Mouse (Mus musculus): ENCODE measurements around the gene Acaca.
"Not testable (repeated sequence)": the region's sequence is repeated elsewhere in the genome, so short reads cannot be mapped to it uniquely, and the experiment has no call there.

Gene Acaca

DNA sequence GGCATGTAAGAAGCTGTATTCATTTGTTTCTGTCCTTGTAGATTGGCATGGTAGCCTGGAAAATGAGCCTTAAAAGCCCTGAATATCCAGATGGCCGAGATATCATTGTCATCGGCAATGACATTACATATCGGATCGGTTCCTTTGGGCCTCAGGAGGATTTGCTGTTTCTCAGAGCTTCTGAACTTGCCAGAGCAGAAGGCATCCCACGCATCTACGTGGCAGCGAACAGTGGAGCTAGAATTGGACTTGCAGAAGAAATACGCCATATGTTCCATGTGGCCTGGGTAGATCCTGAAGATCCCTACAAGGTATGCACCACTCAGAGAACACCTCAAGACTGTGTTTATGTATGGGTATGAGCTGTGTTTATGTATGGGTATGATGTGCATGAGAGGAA lies 208.8 kb downstream of the Acaca start:
- DNase-seq (ENCODE audit: low spot score in 2 of 2) = not testable (repeated sequence)

DNA sequence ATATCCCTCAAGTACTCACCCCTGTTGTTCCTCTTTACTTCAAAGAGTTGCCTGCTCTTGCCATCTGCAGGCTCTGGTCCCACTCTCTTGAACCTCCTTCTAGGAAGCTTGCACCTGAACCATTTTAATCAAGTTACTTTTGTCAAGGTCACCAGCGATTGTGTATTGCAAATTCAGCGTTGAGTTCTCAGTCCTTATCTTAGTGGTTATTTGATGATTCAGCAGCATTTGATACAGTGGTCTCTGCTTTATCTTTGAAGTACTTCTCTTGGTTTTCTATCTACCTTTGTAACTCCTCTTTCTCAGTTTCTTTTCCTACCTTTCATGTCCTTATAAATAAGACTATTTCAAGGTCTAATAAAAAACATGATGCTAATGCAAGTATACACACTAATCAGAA lies 211.2 kb downstream of the Acaca start:
- no peak for DNase-seq (ENCODE audit: low spot score in 2 of 2)

DNA sequence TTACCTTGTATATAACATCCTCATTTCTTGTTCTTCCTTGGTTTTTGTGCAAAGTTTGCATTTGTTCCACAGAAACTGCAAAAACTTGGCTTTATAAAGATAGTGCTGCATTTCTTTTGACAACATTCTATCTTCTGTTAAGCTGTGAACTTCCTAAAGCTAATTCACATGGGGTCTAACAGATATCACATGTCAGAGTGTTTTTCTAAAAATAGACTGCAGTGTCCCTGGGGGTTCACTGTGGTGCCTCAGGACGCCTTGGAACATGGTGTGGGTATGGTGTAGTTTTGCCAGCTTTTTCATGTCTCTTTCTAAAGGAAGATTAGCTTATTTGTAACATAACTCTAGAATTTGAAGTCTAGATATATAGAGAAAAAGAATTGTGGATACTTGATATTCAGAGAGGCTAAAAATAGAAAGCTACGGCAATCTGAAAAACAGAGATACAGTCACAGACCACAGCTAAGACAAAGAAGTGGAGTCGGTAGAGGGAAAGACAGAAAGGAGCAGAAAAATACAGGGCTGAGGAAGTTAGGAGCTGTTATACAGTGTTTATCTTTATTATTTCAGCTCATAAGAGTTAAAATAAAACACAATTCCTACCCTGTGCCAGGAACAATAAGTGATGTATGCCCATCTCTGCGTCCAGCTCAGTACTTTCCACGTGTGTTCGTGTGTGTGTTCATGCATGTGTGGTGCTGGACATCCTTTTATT lies 215.2 kb downstream of the Acaca start:
- DNase-seq (ENCODE audit: low spot score in 2 of 2) = no peak

DNA sequence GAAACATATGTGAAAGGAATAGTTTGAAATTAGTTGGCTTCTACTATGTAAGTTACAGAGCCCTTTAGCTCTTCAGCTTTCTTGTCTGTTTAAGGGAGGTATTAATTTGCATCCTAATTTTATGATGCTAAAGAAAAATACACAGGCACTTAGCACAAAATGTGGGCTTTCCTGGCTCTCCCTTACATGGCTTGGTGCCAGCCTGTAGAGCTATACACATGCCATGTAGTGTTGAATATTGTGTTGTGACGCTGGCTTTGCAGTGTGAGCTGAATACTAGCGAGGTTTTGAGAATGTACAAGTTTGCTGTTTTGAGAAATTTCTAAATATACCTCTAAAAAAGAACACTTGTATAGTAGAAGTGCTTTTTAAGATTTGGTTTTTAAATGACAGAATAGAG lies 218.3 kb downstream of the Acaca start:
- no peak for DNase-seq (ENCODE audit: low spot score in 2 of 2)

DNA sequence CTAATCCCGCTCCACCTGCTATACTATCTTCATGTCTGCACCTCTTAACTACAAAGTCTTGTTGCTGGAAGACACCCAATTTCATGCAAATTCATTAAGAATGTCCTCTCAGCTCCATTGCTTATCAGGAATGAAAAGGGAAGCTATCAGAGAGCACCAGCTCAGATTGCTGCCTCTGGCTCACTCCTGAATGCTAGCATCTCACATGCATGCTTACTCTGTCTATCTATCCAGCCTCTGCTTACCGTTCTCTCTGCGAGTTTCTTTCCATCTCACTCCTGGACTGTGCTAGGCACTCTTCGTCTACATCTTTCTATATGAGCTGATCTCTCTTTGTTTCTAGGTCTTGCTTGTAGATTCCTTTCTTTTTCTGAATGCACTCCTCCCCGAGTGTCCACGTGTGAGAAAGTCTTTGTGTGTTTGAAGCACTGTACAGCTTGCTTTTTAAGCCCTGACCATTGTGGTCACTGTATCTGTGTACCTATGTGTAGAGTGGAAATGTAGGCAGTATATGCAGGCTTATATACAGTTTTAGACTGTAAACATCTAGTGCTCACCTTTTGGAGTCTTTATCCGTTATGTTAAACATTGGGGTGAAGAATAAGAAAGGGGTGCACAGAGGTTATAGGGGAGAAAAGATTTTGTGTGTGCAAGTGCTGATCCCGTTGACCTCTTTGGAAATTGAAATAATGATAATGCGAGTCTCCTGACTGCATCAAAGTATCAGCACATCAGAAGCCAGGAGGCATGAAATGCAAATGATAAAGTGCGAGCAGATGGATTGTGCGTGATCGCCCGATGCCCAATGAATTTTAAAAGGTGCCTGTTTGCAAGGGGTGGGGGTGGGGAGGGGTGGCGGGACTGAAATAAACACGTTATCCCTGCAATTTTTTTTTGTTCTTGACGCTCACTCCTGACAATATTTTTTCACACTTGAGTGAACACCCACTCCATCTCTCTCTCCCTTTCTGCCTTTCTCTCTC lies 219.7 kb downstream of the Acaca start:
- DNase-seq (ENCODE audit: low spot score in 2 of 2) = no peak

DNA sequence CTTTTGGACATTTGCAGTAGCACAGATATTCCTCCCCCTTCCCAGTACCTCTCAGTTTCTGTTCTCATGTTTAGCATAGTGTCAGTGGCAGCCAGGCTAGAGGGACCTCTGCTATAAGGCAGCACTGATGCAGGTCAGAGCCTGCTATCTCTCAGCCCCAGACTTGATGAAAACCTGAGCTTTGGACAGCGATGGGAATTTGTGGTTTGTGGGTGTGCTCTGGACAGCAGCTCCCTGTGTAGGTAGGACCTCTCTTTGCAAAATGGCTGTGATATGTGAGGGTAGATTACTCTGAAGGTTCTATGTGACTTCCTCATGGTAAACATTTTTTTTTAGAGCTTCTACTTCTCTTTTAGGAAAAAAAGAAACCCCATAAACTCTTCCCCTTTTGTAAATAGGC lies 221.7 kb downstream of the Acaca start:
- no peak for DNase-seq (ENCODE audit: low spot score in 2 of 2)

DNA sequence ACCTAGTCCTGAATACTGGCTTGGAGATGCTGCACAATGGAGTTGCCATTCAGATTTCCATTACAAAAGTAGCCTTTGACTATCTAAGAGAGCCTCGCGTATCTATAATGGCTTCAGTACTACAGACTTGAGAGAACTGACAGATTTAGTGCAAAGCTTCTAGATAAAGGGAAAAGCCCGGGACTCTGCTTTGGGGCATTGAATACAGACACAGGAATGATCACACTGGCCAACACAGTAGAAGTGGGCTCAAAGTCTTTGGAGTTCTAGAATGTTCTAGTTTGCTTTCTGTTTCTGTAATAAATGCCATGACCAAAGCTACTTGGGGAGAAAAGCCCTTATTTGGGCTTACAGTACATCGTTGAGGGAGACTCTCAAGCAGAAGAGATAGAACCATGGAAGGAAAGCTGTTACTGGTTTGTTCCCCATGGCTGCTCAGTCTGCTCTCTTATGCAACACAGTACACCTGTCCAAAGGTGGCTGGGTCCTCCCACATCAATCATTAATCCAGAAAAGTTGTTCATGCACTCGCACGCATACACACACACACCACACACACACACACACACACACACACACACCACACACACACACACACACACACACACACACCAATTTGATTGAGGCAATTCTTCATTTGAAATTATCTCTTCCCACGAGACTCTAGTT lies 223.7 kb downstream of the Acaca start:
- no peak for DNase-seq (ENCODE audit: low spot score in 2 of 2)

DNA sequence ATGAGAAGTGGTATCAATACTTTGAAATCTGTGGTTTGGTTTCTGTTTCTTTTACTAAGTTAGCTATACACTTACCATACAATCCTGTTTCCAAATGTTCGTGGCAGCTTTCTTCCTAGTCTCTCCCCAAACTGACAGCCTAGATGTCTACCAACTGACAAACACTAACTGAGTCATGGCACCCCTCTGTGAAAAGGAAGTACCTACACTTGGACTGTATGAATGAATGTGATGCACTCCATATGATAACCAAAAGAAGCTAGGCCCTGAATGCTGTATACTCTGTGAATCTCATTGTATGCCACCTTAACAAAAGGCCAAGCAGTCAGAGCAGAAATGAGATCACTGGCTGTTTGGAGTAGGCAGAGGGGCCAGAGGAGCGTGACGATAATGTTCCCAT lies 227.8 kb downstream of the Acaca start:
- no peak for DNase-seq (ENCODE audit: low spot score in 2 of 2)

DNA sequence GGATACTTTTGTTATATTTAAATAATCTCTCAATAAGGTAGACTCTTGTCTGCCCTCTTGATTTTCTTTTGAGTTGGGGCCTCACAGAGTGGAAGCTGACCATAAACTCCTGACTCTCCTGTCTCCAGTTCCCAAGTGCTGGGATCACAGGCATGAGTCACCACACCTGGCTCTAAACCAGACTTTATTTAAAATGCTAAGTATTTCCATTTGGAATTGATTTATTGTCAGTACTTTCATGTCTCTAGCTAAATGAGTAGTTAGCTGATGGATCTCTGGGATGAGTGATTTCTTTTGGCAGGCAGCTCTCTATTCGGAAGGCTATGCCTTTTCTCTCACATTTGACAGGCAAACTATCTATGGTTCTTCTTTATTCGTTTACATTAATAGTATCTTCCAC lies 228.3 kb downstream of the Acaca start:
- no peak for DNase-seq (ENCODE audit: low spot score in 2 of 2)

DNA sequence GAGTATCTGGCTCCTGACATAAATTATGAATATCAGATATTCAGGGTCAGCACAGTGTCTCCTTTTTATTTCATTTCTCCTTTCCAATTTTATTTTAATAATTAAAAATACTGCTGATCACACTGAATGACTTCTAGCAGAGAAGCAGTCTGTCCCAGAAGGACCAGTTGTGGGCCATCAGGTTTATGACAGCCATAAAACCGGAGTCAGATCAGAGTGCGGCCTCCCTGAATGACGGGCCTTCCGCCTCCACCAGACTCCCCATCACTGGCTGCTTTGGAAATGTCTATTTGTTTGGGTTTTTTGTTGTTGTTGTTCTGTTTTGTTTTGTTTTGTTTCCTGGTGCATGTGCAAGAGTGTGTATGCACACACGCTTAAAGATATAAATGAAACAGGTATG lies 232.1 kb downstream of the Acaca start:
- DNase-seq (ENCODE audit: low spot score in 2 of 2) = no peak

DNA sequence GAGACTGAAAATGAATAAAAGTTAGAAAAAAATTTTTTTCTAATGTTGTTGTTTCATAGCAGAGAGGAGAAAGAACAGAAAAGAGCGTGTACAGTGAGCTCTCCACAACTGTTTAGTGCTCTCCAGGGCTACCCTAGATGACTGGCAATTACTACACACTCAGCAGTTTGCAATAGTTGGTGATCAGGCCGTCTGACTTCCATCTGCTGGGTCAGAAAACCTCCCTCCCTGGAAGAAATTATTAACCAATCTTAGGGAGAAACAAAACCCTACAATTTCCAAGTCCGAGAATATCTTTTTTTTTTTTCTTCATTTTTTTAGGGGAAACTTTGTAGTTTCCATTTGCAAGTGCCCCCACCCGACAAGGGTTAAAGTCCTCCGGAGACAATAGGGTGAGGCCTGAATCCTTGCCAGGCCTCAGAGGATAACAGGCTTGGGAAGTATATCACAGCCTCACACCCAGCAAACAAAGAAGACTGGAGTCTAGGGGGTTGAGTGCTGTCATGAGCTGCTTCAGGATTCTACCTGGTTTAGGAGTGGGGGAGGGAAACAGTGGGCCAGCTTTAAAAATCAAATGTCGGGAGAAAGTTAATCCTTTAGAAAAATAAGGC lies 233.3 kb downstream of the Acaca start:
- DNase-seq (ENCODE audit: low spot score in 2 of 2) = no peak

DNA sequence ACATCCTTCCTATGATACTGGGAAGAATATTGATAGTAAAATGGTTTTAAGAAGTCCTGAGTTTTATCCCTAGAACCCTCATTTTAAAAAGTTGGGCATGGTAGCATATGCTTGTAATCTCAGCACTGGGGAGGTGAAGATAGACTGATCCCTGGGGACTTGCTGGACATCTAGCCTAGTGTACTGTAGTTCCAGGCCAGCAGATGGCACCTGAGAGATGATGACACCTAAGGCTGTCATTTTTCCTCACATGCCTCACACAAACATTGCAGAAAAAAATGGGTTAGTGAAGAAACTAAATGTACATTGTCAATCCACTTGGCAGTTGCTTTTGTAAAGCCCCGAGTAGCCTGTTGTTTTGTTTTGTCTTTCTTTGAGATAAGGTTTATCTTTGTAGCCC lies 235.8 kb downstream of the Acaca start:
- no peak for DNase-seq (ENCODE audit: low spot score in 2 of 2)

DNA sequence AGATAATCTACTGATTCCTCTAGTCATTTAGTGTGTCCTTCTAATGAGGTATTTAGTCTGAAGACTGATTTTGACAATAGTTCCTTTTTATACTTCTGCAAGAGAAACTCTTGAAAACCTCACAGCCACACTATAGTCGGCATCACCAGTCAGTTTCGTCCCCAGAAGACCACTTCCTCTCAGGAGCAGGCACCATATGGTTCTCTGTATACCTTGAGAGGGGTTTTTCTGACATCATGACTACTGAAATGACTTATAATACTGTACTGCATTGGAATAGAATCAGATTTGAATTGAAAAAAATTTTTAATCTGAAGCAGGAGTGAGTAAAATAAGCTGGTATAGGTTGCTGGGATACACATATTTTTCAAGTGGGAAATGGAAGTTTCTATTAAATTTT lies 239.4 kb downstream of the Acaca start:
- DNase-seq (ENCODE audit: low spot score in 2 of 2) = no peak

DNA sequence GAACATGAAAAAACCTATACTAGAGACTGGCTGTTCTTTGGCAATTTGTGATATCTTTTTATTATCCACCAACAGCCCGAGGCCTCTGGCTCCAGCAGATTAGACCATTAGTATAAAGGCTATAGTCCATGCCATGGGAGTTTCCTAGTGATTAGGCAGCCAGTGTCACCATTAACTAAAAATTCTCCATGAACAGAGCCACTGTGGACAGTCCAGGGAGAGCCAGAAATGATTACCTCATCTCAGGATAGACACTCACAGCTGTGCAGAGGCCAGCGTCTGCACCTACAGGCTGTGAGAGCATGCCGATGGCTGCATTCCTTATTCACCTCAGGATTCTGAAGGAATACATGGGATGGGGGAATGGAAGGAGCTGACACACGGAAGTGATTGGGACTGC lies 243.7 kb downstream of the Acaca start:
- no peak for DNase-seq (ENCODE audit: low spot score in 2 of 2)

DNA sequence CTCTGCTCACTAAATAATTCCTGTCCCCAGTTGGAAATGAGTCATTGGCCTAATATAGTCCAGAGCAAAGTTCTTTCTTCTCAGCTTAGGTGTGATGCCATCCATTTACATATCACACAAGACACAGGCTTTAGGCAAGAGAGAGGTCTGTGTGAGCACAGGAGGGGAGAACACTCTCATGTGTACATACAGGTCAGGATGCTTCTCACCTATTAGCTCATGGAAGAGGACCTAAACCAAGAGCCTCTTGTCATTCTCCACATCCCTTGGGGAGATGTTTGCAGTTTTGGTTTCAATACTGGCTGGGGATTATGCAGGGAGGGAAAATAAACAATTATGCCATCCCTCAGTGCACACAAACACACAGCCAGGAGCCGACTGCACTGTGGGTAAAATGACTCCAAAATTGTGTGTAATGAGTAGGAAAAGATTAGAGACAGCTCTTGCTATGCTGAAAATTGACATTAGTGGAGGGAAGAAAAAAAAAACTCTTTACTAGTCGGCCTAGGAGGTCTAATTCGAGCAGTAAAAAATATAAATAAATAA lies 246.6 kb downstream of the Acaca start:
- DNase-seq (ENCODE audit: low spot score in 2 of 2) = no peak

DNA sequence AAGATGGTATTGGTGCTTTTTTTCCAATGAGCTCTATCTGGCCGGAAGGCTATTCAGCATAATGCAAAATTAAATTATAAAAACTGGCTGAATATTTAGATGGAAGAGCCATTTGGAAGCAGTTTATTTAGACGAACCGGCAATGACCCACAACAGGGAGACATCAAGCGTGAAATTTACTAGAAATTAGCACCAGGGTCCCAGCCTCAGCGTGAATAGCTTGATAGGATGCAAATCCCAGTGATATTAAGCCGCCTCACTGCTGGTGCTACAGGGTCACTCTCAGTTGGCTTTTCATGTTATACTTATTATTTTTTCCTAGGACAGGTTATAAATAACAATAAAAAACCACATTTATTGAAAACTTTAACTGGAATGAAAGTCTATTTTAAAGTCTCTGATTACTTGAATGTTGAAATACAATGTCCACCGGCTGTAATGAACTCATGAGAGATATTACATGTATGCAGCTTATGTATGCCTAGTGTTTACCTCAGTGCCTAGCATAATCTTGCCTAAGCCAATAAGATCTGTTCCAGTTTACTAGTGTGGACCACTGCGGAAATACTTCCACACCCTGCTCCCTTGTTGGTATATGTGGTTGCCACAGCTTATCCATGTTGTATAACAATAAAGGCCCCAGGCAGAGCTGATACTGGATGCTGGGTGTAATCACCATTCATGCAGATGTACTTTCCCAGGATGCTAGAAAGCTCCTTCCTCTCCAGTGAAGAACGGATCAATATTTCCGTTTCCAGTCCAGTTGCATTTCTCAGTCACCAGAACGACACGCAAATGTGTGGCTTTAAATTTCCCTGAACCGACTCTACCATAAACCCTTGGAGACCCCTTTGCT lies 247.3 kb downstream of the Acaca start:
- DNase-seq (ENCODE audit: low spot score in 2 of 2) = no peak

DNA sequence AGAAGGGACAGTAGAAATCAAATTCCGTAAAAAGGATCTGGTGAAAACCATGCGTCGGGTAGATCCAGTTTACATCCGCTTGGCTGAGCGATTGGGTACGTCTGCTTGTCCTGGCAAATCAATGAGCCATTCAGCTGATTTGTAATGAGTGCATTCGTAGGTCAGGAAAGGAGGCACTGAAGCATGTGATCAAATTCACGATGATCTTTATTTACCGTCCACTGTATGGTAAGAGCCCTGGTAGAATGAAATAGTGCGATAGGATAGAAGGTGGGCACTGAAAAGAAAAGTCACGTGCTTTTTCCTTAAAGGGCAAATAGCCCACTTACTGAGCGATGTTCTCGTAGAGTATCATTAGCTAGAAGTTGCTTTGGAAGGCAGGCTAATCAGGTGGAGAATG lies 253.0 kb downstream of the Acaca start:
- no peak for DNase-seq (ENCODE audit: low spot score in 2 of 2)

DNA sequence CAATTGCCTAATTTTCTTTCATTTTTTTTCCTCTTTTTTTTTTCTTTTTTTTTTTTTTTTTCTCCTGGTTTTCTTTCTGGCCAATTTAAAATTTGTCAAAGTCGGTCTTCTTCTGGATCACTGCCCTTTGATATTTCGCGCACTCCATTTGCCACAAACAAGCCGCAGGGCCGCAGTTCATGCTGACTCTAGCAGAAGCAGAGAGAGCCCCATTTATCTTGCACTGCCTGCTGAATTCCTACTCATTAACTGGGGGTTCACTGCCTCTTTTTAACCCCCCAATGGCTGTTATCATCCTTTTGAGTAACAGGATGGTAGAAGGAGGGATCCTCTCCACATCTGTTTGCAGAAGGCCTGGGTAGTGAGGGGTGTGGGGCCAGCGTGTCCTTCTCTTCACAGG lies 254.4 kb downstream of the Acaca start:
- no peak for DNase-seq (ENCODE audit: low spot score in 2 of 2)

DNA sequence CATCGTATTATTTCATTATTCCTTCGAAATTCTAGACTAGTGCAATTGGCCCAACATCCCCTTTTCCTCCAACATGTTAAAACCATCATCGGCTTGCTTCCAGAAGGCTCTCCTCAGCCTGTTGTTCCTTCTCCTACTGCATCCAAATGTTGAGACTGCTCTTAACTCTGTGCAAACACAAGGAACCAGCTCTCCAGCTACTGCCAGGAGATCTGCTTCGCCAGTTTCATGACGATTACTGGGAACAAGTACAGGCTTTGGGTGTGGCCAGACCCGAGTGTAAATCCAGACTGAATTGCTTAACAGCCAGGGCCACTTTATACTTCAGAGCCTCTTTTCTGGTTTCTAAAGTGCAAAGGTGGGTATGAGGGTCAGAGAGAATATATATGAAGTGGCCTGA lies 259.9 kb downstream of the Acaca start:
- DNase-seq (ENCODE audit: low spot score in 2 of 2) = no peak

DNA sequence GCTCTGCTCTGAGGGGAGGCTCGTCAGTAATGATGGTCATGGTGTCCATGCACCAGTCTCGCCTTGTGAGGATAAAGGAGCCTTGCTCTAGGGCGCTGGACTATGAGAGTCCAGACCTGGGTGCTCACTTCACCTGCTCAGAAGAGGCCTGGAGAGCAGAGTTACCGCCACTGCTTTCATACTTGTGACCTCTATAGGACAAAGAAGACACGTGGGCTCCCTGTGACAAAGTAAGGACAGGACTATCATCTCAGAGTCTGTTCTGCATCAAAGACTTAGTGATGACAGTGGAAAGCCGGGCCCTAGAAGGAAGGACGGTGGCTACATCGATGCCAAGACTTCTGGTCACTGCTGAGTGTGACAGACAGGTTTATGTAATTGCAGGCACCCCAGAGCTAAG lies 261.7 kb downstream of the Acaca start:
- DNase-seq (ENCODE audit: low spot score in 2 of 2) = no peak

DNA sequence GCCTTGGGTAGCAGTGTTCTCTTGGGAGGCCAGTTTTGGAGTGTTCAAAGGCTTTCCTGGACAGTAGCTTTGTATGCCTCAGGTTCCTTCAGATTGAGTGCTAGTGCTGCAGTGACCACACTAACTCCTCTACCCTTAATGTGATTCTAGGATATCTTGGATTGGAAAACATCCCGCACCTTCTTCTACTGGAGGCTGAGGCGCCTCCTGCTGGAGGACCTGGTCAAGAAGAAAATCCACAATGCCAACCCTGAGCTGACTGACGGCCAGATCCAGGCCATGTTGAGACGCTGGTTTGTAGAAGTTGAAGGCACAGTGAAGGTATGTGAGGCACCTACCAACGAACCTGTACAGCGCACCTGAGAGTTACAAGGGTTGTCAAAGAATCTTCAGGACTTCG lies 262.6 kb downstream of the Acaca start:
- not testable (repeated sequence) for DNase-seq (ENCODE audit: low spot score in 2 of 2)

Data from spleen, postnatal 4 days (tissue).